Mouse (Mus musculus) MEL (cell line): ENCODE results near the gene Aass. TPM values are rescaled to one million over a fixed set of nuclear protein-coding genes. Genes with fewer than 3 reads are reported as not detected.

Experiments used
- DNase-seq: peaks from one replicate; pipeline ENCODE4 v3.0.0; 2011; ENCODE audit warnings: low read depth, low spot score
- H3K27ac ChIP-seq: 2 replicates; pipeline ENCODE4 v1.5.1; 2012; ENCODE audit warnings: low read depth, mild to moderate bottlenecking, control low read depth, low read length, moderate library complexity; ENCODE audit not compliant: control insufficient read depth
- H3K27me3 ChIP-seq, 2 experiments: fragments of 150-350 bp in 1 of 2; sonication (generic) in 1 of 2; 2 replicates each; pipeline ENCODE4 v1.6.1; 2012; ENCODE audit warnings: low read length in 2 of 2, mild to moderate bottlenecking in 2 of 2, improper control_type of control experiment in 1 of 2, moderate library complexity in 1 of 2; ENCODE audit not compliant: insufficient read depth in 2 of 2, control insufficient read depth in 1 of 2
- H3K36me3 ChIP-seq, 2 experiments: 2 replicates each; pipeline ENCODE4 v1.6.1; 2012 to 2014; ENCODE audit warnings: low read length in 2 of 2, improper control_type of control experiment in 1 of 2, inconsistent platforms in 1 of 2, mild to moderate bottlenecking in 1 of 2; ENCODE audit not compliant: insufficient read depth in 2 of 2, control insufficient read depth in 1 of 2
- H3K4me1 ChIP-seq, 2 experiments: fragments of 150-350 bp in 1 of 2; sonication (generic) in 1 of 2; 2 replicates each; pipeline ENCODE4 v1.6.1; 2012; ENCODE audit warnings: low read length in 2 of 2, improper control_type of control experiment in 1 of 2, mild to moderate bottlenecking in 1 of 2; ENCODE audit not compliant: insufficient read depth in 2 of 2, control insufficient read depth in 1 of 2
- H3K4me3 ChIP-seq, 2 experiments: fragments of 150-350 bp in 1 of 2; sonication (generic) in 1 of 2; 2 replicates each; pipeline ENCODE4 v1.5.1; 2012; ENCODE audit warnings: low read depth in 2 of 2, low read length in 2 of 2, mild to moderate bottlenecking in 2 of 2, moderate library complexity in 2 of 2, control low read depth in 1 of 2, improper control_type of control experiment in 1 of 2; ENCODE audit not compliant: control insufficient read depth in 1 of 2, insufficient read depth in 1 of 2
- H3K79me2 ChIP-seq: 2 replicates; pipeline ENCODE4 v1.6.1; 2012; ENCODE audit warnings: mild to moderate bottlenecking, low read length, moderate library complexity; ENCODE audit not compliant: control insufficient read depth, poor library complexity, insufficient read depth
- H3K9ac ChIP-seq: 2 replicates; pipeline ENCODE4 v1.6.1; 2012; ENCODE audit warnings: low read depth, mild to moderate bottlenecking, control low read depth, low read length, moderate library complexity; ENCODE audit not compliant: control insufficient read depth, poor library complexity, severe bottlenecking
- H3K9me3 ChIP-seq: fragments of 150-350 bp; sonication (generic); replicated peaks from 2 replicates; pipeline ENCODE4 v1.6.1; 2012; ENCODE audit warnings: mild to moderate bottlenecking, low read length, improper control_type of control experiment, moderate library complexity; ENCODE audit not compliant: insufficient read depth
- BHLHE40 ChIP-seq: IDR thresholded peaks from 2 replicates; pipeline ENCODE4 v1.6.1; 2012; ENCODE audit warnings: low read depth, mild to moderate bottlenecking, inconsistent platforms, low read length, improper control_type of control experiment, borderline replicate concordance
- CHD1 ChIP-seq: IDR thresholded peaks from 2 replicates; pipeline ENCODE4 v1.6.1; 2012; ENCODE audit warnings: low read depth, mild to moderate bottlenecking, inconsistent platforms, low read length, improper control_type of control experiment
- CHD2 ChIP-seq: IDR thresholded peaks from 2 replicates; pipeline ENCODE4 v1.6.1; 2011; ENCODE audit warnings: low read length, improper control_type of control experiment
- ETS1 ChIP-seq: IDR thresholded peaks from 2 replicates; pipeline ENCODE4 v1.6.1; 2012; ENCODE audit warnings: low read depth, mild to moderate bottlenecking, inconsistent platforms, low read length, improper control_type of control experiment, moderate library complexity
- GATA1 ChIP-seq: IDR thresholded peaks from 2 replicates; pipeline ENCODE4 v1.6.1; 2011; ENCODE audit warnings: low read depth, low read length, improper control_type of control experiment
- JUND ChIP-seq: IDR thresholded peaks from 2 replicates; pipeline ENCODE4 v1.6.1; 2011; ENCODE audit warnings: low read depth, mild to moderate bottlenecking, improper control_type of control experiment, low read length
- MAZ ChIP-seq: IDR thresholded peaks from 2 replicates; pipeline ENCODE4 v1.6.1; 2012; ENCODE audit warnings: low read depth, mild to moderate bottlenecking, inconsistent platforms, low read length, improper control_type of control experiment
- MEF2A ChIP-seq: IDR thresholded peaks from 2 replicates; pipeline ENCODE4 v1.6.1; 2014; ENCODE audit warnings: low read depth, mild to moderate bottlenecking, inconsistent platforms, low read length, improper control_type of control experiment; ENCODE audit not compliant: poor library complexity, insufficient replicate concordance, severe bottlenecking; ENCODE audit errors: extremely low read depth
- MXI1 ChIP-seq: IDR thresholded peaks from 2 replicates; pipeline ENCODE4 v1.6.1; 2011; ENCODE audit warnings: mild to moderate bottlenecking, low read depth, low read length, improper control_type of control experiment
- MYB ChIP-seq: IDR thresholded peaks from 2 replicates; pipeline ENCODE4 v1.6.1; 2011; ENCODE audit warnings: mild to moderate bottlenecking, low read depth, low read length, improper control_type of control experiment
- NELFE ChIP-seq: IDR thresholded peaks from 2 replicates; pipeline ENCODE4 v1.6.1; 2011; ENCODE audit warnings: low read depth, low read length, improper control_type of control experiment
- NRF1 ChIP-seq: IDR thresholded peaks from 2 replicates; pipeline ENCODE4 v1.6.1; 2014; ENCODE audit warnings: low read depth, mild to moderate bottlenecking, inconsistent platforms, low read length, improper control_type of control experiment, moderate library complexity; ENCODE audit not compliant: poor library complexity, insufficient read depth, severe bottlenecking
- POLR2AphosphoS2 ChIP-seq: IDR thresholded peaks from 2 replicates; pipeline ENCODE4 v1.6.1; 2011; ENCODE audit warnings: low read length, improper control_type of control experiment
- POLR2AphosphoS5 ChIP-seq: IDR thresholded peaks from 2 replicates; pipeline ENCODE4 v1.6.1; 2012; ENCODE audit warnings: low read depth, borderline replicate concordance, mild to moderate bottlenecking, inconsistent platforms, low read length, moderate library complexity, mixed read lengths
- RAD21 ChIP-seq: IDR thresholded peaks from 2 replicates; pipeline ENCODE4 v1.6.1; 2011; ENCODE audit warnings: mild to moderate bottlenecking, low read depth, low read length, improper control_type of control experiment
- SIN3A ChIP-seq: IDR thresholded peaks from 2 replicates; pipeline ENCODE4 v1.6.1; 2012; ENCODE audit warnings: low read length, improper control_type of control experiment, inconsistent platforms
- SMC3 ChIP-seq: IDR thresholded peaks from 2 replicates; pipeline ENCODE4 v1.6.1; 2011; ENCODE audit warnings: low read depth, low read length, improper control_type of control experiment
- TCF12 ChIP-seq: IDR thresholded peaks from 2 replicates; pipeline ENCODE4 v1.6.1; 2014; ENCODE audit warnings: low read depth, mild to moderate bottlenecking, inconsistent platforms, low read length, improper control_type of control experiment, moderate library complexity
- ZC3H11A ChIP-seq: IDR thresholded peaks from 2 replicates; pipeline ENCODE4 v1.6.1; 2012; ENCODE audit warnings: low read depth, mild to moderate bottlenecking, inconsistent platforms, low read length, improper control_type of control experiment
- ZMIZ1 ChIP-seq: IDR thresholded peaks from 2 replicates; pipeline ENCODE4 v1.6.1; 2012; ENCODE audit warnings: low read depth, mild to moderate bottlenecking, inconsistent platforms, low read length, improper control_type of control experiment, moderate library complexity
- polyA plus RNA-seq, 2 experiments: library from polyadenylated mRNA; stranded (reverse) in 1 of 2; unstranded in 1 of 2; fragments of >175 nt in 1 of 2; fragments of >200 nt in 1 of 2; gene quantifications; 2 replicates each; pipeline versions ENCODE4 v1.2.1 to v1.2.4; 2012; ENCODE audit warnings: low replicate concordance in 2 of 2, low read depth in 1 of 2; ENCODE audit not compliant: insufficient read length in 2 of 2, insufficient read depth in 1 of 2, missing spikeins in 1 of 2
- total RNA-seq: library from RNA; depleted of rRNA; stranded (reverse); fragments of 300-350 nt; gene quantifications from 2 replicates; pipeline ENCODE4 v1.2.3, GENCODE M21; 2012

Gene Aass
- total and polyA plus RNA-seq, 3 experiments = not detected

- no peak overlapping the region for H3K9ac ChIP-seq
- H3K4me1 ChIP-seq = no peaks in the 10 kb centered on the region
- DNase-seq = no peak
- H3K27me3 ChIP-seq = no peaks in the 10 kb centered on the region
- H3K27ac ChIP-seq = no peak overlapping the region
- H3K36me3 ChIP-seq = no peaks in the 10 kb centered on the region
- H3K9me3 ChIP-seq = no peaks in the 10 kb centered on the region
- TF ChIP-seq JUND (no peak), CHD2 (no peak), SMC3 (no peak), MAZ (no peak), NRF1 (no peak), MXI1 (no peak), POLR2AphosphoS2 (no peak), RAD21 (no peak), CHD1 (no peak), NELFE (no peak), MEF2A (no peak), POLR2AphosphoS5 (no peak), SIN3A (no peak), ZMIZ1 (no peak), TCF12 (no peak), MYB (no peak), ETS1 (no peak), BHLHE40 (no peak), ZC3H11A (no peak)
- no peak overlapping the region for H3K4me3 ChIP-seq
- no peaks in the 10 kb centered on the region for H3K79me2 ChIP-seq
These were observed 20.3 kb upstream of the Aass start for GRCm38 (mm10) chr6:23153112-23153511.

- Histone ChIP-seq H3K79me2 (no peaks in the 10 kb centered on the region), H3K27me3 (no peaks in the 10 kb centered on the region), H3K4me3 (no peak overlapping the region), H3K4me1 (no peaks in the 10 kb centered on the region), H3K9me3 (no peaks in the 10 kb centered on the region), H3K27ac (no peak overlapping the region), H3K9ac (no peak overlapping the region), H3K36me3 (no peaks in the 10 kb centered on the region)
- no peak for DNase-seq
- TF ChIP-seq GATA1 (no peak), MYB (no peak), NRF1 (no peak), POLR2AphosphoS2 (no peak), TCF12 (no peak), SIN3A (no peak), ZMIZ1 (no peak)
These were observed 14.4 kb upstream of the Aass start for GRCm38 (mm10) chr6:23147221-23147620.
